Mouse (Mus musculus) cerebral cortex, adult 2 months (tissue): ENCODE data around the gene Ndufv1.

ENCODE experiments used
- WGBS: fragments of 180-500 bp; shearing (Covaris S2); methylation state at CpG from one replicate; pipeline ENCODE4 v1.1.7; 2018; 5-methylcytosine and 5-hydroxymethylcytosine counted together

The Ndufv1 gene

DNA sequence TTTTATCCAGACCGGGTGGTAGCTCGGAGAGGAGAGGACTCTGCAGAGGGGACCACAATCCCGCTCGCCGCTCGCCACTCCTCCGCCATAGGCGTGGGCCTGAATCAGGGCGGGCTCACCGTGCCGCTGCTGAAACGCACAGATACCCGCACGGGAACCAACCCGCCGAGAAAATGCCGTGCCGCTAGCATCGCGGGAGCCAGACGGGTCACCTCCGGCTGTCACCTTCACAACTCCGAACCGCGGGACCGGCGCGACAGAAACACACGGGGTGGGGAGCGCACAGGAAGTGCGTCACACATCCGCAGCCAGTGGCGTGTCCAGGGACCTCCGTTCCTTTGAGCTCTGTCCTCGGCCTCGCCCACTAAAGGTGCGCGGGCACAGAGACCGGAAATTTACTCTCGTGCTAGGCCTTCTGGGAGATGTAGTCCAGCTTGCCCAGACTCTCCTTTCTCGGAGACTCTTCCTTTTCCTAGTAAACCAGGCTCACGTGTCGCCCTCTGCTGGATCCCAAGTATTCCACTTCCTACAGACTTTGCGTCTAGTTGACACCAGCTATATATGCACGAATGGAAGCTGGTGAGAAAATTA lies at the start of gene Ndufv1:
Ndufv1 (minus strand) TSS at position 375 of the 591 bp plus-strand sequence.
- WGBS = under 1% methylated on average over 45 of the region's 45 CpGs

DNA sequence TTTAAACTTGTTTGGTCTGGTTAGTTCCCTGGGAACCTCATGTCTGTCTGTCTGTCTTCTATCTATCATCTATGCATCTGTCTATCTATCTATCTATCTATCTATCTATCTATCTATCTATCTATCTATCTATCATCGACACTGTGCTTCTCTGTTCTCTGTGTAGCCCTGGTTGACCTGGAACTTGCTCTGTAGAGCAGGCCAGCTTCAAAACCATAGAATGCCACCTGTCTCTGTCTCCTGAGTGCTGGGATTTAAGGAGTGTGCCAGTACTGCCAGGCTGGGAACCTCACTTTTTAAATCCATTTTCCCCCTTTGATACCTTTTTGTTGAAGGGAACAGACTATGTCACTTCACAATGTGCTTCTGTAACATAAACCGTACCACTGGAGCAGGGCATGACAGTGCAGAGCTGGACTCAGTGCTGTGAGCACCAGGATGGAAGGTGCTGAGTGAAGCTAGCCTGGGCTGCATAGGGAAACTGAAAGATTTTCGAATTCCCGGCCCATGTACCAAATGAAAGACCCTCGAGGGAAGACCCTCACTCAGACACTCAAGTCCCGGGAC lies 48.4 kb upstream of the Ndufv1 start:
- 94% methylated on average over 6 of the region's 6 CpGs for WGBS

DNA sequence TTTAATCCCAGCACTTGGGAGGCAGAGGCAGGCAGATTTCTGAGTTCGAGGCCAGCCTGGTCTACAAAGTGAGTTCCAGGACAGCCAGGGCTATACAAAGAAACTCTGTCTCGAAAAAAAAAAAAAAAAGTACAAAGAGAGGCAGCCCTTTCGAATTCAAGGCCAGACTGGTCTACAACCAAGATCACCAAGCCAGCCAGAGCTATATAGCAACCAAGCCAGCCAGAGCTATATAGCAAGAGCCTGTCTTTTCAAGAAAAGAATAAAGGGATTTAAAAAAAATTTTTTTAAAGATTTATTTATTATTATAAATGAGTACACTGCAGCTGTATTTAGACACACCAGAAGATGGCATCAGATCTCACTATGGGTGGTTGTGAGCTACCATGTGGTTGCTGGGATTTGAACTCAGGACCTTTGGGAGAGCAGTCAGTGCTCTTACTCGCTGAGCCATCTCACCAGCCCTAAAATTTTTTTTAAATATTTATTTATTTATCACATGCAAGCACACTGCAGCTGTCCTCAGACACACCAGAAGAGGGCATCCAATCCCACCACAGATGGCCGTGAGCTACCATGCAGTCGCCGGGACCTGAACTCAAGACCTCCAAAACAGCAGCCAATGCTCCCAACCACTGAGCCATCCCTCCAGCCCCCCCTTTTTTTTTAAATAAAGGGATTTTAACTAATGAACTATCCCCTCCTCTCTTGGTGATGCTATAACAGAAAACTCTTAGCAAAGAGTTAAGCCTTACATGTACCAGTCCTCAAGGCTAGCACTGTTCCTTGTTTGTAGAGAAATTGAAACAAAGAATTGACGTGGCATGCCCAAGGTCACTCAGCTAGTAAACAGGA lies 47.7 kb upstream of the Ndufv1 start:
- 92% methylated on average over 8 of the region's 8 CpGs for WGBS

DNA sequence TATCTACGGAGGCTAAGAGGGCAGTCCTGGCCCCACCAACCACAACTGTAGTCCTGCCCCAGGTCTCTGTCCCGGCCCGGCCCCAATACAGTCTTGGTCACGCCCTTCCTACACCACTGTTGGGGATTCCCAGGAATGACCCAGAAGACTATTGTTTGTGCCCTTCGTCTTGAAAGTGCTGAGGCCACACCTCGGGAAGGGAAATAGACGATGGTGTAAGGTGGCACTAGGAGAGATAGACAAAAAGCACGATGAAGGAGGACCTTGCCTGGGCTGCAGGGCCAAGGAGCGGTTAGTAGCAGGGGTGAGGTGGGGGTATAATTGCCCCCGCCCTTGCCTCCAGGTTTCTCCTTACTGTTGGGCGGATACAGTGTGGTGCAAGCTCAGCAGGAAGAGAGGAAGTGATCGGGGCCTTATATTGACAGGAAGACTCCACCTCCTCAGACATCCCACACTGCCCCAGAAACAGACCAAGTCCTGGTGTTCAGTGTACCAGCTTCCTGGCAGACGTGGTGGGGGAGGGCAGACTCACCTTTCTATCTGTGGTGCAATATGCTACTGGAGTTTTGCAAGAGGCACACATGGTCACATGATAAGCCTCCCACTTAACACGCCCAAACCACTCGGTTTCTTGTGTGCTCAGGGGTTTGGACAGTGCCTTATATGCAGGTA lies 46.6 kb upstream of the Ndufv1 start, which contains the start of gene Gstp3:
Gstp3 (minus strand) TSS at position 501 of the 672 bp plus-strand sequence.
- WGBS = 79% methylated on average over 15 of the region's 15 CpGs

DNA sequence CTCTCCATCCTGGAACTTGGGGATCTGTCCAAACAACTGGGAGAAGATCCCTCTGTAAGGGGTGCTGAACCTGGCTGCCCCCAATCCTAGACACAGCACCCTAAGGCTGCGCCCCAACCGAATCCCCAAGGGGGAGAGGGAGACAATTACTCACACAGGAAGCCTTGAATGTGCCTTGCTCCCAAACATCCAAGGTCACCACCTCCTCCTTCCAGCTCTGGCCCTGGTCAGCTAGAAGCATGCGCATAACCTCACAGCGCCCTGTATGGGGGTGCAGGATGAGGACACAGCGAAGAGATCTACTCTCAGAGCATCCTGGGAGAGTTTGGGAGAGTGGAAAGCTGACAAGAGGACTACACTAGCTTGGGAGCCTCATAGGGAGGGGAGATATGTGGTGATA lies 46.0 kb upstream of the Ndufv1 start:
- WGBS = 93% methylated on average over 5 of the region's 5 CpGs

DNA sequence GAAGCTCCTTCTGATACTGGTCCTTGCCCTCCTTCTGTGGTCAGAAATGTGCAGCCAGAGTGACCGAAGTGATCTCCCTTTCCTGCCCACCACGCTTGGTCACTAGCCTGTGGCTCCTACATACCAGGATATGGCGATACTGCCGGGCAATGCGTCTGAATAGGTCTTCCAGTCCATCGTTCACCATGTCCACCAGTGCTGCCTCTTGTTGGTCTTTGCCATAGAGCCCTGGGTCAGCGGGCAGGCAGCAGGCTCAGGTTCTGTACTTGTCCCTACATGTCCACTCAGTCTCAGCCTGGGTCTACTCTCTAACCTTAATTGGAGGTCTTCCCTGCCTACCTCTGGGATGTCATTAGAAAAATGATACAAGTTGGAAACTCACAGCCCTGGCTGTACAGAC lies 45.4 kb upstream of the Ndufv1 start:
- WGBS = 96% methylated on average over 7 of the region's 7 CpGs

DNA sequence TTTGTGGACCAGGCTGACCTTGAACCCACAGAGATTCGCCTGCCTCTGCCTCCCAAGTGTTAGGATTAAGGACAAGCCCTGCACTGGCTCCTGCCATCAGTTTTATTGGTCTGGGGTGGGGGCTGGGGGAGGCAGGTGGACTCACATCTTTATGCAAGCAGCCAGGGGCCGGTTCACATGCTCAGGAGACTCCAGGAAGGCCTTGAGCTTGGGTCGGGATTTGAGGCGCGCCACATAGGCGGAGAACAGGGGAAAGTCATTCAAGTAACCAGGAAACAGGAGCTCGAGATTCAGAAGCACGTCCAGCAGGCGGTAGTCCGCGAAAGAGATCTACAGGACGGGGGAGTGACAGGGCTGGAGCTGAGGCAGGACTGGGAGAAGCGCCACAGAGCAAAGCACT lies 44.8 kb upstream of the Ndufv1 start:
- WGBS = 91% methylated on average over 13 of the region's 13 CpGs

DNA sequence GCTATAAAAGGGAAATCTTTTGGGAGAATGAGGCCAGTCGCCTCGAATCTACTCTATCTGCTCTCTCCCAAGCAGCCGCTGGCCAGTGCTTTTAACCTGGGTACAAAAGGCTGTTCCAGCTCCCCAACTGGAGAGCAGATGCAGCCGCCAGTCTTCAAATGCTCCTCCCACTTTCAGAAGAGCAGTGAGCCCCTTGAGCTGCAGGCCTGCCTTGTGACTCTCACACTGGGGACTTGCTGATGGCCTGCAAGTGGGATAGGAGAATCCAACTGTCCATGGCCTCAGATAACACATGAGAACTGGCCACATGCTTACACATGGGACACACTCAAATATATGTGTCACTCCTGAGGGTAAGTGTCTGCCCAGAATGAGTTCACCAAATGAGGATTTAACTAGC lies 44.1 kb upstream of the Ndufv1 start:
- WGBS = 75% methylated on average over 4 of the region's 4 CpGs

DNA sequence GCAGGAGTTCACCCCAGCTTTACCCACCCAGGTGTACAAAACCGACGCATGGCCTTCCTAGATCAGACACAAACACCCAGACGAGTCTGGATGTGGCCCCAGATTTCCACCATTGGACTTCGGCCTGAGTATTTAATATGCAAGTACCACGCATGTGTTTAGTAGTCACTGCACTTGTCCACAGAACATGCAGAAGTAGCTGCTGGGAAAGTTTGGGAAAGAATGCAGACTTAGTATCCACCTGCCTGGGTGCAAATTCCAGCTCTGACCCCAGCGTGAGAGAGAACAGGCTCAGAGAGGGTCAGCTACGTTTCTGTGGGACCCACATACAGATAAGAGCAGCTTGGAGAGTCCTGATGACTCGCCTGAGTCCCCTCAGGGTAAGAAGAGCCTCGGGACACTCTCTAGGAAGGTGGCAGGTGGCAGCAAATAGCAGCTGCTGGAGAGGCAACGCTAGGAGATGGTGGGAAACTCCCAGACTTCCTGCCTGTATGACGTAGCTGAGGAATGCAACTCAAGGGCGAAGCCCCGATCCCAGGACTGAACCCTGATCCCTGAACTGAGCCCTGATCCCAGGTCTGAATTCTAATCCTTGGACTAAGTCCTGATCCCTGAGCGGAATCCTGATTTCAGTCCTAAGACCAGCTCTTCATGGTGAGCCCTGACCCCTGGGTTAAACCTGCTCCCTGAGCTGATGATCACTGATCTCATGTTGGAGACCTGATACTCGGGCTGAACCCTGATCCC lies 43.5 kb upstream of the Ndufv1 start:
- WGBS = 75% methylated on average over 15 of the region's 15 CpGs

DNA sequence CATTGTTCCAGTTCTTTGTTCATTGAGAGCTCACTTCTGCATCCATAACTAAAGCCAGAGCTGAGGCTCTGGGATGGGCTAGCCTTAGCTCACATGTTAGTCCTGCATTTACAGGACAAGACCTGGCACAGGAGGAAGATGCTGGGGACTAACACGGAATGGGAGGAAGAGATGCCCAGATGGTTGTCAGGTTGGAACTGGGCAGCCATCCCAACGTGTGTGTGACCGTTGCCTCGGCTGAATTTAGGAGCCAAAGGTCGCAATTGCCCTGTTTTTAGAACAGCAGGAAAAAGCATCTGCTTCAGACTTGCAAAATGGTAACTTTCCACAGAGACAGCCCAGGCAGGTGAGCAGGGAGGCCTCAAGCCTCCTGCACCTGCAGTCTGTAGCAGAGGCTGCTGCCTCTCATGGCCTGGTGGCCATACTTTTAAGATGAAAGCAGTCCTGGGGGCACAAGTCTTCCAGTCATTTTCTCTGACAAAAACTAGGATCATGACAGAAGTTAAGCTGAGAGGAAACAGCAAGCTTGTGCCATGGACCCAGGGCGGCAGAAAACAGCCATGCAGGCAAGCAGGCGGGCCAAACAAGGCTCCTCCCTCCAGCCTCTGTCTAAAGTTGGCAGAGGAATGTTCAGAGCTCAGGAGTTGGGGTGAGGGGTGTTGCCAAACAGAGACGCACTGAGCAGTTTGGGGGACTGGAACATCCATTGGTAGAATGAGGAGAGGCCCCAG lies 42.8 kb upstream of the Ndufv1 start:
- WGBS = 75% methylated on average over 8 of the region's 8 CpGs

DNA sequence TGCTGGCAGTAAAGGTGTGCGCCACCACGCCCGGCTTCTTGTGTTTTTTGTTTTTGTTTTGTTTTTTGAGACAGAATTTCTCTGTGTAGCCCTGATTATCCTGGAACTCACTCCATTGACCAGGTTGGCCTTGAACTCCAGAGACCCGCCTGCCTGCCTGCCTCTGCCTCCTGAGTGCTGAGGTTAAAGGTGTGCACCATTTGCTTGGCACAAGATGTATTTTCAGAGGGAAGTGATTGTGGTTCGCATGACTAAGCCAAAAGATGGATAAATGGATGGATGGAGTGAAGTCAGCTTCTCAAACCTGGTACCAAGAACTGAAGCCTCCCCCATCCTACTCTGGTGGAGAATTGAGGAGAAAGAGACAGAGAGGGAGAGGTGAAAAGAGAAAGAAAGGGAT lies 42.0 kb upstream of the Ndufv1 start:
- WGBS = 93% methylated on average over 5 of the region's 5 CpGs

DNA sequence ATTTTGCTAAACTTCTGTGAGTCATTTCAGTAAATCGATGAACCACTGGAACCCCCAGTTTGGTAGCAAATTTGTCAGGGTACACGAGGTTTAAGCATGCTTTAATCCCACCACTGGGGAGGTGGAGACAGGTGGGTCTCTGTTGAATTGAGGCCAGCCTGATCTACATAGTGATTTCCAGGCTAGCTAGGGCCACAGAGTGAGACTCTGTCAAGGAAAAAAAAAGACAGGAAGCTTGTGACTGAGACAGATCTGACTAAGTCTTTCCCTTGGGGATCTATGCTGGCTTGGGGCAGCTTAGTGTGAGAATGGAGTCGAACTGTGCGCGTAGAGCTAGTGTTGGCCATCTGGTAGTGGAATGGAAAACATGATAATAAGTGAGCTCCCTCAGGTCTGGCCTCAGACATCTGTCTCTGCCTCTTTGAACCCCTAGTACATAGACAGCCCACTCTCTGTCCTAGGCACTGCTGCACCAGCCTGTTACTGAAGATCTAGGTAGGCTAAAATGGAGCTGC lies 40.0 kb upstream of the Ndufv1 start:
- WGBS = 67% methylated on average over 5 of the region's 5 CpGs

DNA sequence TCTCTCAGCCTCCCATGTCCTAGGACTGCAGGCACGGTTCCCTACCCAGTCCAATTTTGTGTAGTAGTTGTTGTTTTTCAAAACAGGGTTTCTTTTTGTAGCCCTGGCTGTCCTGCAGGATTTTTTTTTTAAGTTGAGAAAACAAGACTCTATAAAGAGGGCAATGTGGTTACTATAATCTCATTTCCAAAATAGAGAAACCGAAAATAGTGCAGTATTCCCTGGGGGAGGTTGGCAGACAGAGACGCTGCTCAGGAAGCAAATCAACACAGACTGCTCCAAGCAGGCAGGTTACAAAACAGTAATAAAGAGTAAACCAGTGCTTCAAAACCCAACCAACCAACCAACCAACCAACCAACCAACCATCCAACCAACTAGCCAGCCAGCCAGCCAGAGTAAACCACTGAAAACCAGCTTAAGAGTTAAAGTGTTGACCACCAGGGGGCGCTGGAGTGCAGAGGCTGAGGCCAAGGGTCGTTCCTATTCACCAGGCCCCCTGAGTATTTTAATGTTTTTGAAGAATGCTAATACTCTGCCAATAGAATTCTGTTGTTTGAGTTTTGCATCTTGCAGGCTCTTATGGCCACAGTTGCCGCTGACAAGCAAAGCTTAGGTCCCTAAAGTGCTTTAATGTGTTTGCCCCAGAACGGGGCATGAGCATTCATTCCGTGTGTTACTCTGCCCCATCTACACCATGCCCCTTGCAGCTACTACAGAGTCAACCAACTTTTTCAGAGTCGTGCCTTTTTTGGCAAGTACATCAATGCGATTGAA lies 39.3 kb upstream of the Ndufv1 start:
- 41% methylated on average over 10 of the region's 10 CpGs for WGBS

DNA sequence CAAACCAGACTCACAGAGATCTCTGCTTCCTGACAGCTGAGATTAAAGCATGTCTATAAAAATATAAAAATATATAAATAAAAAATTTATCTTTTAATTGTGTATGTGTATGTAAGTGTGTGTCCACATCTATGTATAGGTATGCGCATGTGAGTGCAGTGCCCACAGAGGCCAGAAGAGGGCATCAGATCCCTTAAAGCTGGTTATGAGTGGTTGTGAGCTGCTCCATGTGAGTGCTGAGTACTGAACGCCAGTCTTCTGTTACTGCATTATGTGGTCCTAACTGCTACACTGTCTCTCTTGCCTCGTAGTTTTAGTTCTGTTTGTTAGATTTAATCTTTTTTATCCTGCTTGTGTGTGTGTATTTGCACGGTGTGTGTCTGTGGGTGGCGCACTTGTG lies 38.4 kb upstream of the Ndufv1 start:
- WGBS = 92% methylated on average over 5 of the region's 5 CpGs

DNA sequence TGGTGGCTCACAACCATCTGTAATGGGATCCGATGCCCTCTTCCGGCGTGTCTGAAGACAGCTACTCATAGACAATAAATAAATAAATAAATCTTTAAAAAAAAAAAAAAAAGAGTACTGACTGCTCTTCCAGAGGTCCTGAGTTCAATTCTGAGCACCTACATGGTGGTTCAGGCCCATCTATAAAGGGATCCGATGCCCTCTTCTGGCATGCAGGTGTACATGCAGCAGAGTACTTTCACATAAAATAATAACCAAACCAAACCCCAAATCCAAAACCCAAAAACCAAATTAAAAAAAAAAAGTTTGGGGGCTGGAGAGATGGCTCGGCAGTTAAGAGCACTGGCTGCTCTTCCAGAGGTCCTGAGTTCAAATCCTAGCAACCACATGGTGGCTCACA lies 36.5 kb upstream of the Ndufv1 start:
- WGBS = 89% methylated on average over 5 of the region's 5 CpGs

DNA sequence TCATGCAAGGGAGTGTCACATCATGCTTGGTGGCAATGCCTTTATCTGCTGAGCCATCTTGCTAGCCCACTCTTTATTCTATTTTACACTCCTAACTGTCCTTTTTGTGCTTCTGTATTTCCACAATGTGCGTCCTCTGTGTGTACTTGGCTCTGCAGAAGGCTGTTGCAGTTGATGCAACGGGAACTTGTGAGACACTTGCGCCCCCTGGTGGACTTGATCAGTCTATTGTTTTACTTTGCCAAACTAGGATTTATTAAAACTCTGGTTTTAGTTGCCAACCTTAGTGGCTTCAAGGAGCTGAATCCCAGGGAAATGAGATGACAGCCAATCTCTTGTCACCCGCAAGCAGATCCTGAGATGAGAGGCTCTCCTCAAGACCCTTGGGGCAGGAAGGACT lies 35.3 kb upstream of the Ndufv1 start:
- 12% methylated on average over 4 of the region's 4 CpGs for WGBS

DNA sequence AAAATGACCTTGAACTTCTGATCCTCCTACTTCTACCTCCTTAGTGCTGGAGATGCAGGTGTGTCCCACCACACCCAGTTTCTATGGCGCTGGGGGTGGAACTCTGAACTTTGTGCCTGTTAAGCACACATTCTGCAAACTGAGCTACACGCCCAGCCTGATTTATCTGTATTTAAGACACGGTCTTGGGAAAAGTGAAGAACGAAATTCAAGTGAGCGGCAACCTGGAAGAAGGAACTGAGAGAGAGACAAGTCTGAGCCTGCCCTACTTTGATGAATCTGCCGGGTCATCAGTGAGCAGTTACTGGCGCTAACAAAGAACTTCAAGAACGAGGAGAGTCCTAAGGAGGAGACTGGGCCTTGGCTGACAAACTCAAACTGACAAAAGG lies 34.3 kb upstream of the Ndufv1 start:
- WGBS = 89% methylated on average over 8 of the region's 8 CpGs

DNA sequence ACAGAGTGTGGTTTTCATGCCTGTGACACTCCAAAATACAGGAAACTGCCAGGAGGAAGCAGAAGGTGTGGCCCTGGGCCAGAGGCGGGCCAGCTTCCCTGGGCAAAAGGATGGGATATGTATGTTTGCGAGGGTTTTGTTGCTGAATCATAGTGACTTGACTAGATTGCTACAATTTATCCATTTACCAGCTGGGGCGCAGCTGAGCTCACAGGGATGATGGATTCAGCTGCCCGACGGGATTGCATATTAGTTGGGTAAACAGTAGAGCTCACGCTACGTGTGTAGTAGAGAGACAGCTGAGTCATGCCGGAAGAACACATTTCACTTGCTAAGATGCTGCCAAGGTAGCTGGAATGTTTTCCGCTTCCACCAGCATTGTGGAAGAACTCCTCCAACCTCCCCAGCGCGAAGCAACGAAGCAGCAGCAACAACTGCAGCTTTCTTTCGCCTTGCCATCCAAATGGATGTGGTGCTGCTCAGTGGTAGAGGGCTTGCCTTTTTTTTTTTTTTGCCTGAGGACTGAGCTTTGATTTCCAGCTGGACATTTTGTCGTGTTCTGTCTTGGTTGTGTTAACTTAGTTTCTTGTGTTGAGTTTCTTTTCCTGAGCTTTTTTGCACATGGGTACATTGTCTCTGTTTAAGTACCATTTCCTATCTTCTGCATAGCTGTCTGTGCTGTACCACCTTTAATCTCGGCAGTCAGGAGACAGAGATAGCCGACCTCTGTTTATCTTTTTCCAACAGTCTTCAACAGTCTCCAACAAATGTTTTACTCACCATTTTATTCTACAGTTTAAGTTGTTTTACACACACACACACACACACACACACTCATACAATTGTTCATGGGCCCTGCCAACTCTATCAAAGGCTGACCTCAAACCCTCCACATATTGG lies 33.6 kb upstream of the Ndufv1 start, which contains the start of gene Gstp2:
Gstp2 (minus strand) TSS at position 58 of the 900 bp plus-strand sequence.
- WGBS = 15% methylated on average over 16 of the region's 16 CpGs

DNA sequence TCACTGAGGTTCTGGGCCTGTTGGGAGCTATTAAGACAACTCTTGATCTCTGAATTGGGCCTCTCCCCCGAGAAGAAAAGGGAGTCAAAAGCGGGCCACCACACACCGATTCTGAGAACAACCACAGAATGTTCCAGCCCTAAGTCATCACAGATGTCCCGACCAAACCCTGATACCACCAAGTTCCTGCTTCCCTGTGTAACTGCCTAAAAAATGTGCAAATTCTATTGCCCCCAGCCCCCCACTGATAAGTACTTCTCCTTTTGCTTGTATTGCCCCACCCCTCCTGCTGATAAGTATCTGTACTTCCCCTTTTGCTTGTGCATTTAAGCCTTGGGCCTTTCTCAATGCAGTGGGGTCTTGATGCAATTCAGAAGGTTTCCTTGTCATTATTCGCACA lies 31.5 kb upstream of the Ndufv1 start:
- WGBS = 90% methylated on average over 5 of the region's 5 CpGs
